Mouse (Mus musculus): ENCODE results near the gene Mbtd1.

Mbtd1 gene

DNA sequence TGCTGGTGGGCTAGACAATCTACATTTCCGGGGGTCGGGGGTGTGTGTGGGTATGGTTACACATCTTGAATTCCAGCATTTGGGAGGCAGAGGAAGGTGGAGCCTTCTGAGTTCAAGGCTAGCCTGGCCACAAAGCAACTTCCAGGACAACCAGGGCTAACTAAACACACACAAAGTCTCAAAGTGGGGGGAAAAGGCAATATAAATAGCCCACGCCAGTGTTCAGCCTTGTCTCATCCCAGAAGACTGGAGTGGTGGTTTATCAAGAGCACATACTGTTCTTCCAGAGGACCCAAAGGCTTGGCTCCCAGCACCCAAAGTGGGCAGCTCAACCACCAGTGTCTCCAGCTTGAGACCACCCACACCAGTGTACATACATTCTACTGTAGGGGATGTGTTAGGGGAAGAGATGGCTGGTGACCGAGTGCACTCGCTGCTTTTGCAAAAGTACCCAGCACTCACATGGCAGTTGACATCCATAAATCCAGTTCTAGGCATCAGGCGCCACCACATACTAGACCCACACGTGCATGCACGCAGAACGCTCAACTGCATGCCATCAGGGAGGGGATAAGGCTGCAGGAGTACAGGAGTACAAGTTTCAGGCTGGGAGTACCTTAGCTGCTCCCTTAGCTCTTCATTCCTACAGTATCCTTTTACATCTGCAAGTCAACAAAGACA is 63.4 kb downstream of the Mbtd1 start:
- no peak for DNase-seq (ENCODE audit: low read depth, low spot score)

DNA sequence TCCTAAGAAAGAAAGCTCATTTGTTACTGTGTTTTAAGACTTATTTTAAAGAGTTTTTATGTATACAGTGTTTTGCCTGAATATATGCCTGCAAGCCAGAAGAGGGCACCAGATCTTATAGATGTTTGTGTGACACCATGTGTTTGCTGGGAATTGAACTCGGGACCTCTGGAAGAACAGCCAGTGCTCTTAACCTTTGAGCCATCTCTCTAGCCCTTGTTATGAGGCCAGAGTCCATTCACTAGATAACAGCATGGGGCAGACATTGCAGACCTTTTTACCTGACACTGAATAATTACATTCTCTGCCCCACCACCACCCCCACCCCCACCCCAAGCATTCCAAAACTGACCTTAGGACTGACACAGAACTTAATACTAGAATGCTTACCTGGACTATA is 64.4 kb downstream of the Mbtd1 start:
- no peak for DNase-seq (ENCODE audit: low read depth, low spot score)

DNA sequence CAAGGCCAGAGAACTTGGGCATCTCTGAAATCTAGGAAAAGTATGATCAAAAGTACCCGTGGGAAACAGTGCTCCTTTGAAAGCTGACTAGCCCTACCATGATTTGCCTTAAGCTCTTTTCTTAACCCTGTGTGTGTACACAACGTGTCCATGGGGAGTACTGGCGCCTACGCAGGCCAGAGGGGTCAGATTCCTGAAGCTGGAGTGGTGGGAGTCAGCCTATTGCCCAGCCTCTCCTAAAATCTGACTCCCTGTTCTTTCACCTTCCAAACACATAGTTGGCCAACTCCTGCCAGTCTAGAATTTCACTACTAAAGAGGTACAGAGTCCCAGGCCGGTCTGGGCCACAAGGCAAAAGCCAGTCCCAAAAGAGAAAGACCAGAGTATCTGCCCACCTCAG is 66.7 kb downstream of the Mbtd1 start:
- DNase-seq (ENCODE audit: low read depth, low spot score), result no peak

DNA sequence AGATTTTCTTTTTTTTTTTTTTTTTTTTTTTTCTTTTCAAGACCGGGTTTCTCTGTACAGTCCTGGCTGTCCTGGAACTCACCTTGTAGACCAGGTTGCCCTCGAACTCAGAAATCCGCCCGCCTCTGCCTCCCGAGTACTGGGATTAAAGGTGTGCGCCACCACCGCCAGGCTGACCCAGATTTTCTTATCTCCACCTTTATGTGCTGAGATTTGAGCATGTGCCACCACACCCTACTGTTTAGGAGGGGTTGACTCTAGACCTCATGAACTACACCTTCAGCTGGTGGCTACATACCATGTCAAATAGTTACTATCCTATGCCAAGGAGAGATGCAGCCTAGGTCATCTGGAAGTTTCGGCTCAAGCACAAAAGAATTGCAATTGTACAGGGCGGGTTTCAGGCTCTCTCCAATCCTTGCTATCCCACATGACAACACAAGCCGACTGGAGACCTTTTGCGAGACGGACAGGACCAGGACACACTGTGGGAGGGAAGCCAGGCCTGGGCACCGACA is 69.1 kb downstream of the Mbtd1 start:
- no peak for DNase-seq (ENCODE audit: low read depth, low spot score)

DNA sequence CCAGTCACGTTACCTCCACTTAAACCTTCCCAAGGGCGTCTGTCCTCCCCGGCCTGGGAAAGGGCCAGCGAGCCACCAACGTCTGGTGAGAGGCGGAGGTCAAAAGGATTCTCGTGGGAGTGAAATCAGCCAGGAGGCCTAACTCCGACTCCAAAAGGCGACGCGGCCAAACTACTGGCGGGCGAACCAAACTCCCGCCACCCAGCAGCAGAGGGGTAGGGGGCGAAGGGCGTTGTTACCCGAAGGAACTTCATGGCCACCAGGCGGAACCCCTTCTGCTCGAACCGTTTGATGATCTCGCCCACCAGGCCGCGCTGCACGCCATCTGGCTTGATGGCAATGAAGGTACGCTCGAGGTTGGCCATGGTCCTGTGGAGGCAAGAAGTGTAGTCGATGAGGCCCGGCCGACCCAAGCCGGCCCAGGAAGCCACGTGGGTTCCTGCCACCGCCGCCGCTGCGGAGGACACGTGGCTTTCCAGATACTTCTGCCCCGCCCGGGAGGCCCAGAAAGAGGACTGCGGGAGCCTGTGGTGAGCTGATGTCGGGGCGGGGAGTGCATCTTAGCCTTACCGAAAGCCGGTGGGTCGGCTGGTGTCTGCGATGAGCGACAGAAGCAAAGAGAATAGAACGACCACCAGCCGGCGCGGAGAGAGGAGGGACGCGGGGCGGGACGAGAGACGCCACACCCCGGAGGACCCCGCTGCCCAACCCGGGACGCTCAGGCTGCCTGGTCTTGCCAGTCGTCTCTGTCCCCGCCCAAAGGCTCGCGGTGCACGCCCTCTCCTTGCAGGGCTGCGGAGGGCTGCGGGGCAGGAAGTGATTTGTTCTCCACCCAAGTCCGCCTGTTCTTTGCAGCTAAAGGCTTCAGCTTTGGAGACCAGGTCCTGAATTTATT is 69.9 kb downstream of the Mbtd1 start:
- DNase-seq (ENCODE audit: low read depth, low spot score), result peak; percentile 94

DNA sequence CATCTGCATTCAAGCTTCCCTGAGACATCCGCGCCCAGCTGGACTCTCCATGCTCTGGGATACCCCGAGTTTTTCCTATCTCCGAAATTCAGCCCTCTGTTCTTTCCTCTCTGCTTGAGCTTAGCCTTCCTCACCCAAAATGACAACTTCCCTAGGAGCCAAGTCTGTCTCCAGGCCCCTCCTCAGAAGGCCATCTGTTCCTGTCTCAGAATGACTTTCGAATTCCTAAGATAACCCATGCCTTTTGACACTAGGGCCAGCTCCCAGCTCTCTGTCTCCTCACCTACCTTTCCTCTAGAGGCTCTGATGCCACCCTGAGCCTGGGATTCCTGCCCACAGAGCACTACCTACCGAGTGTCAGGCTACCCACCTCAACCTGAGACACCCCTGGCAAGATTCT is 70.5 kb downstream of the Mbtd1 start, which contains the start of gene Nme2:
Gene Nme2 (minus strand): TSS at position 101 of the 400 bp plus-strand sequence.
- DNase-seq (ENCODE audit: low read depth, low spot score), result peak; percentile 20

DNA sequence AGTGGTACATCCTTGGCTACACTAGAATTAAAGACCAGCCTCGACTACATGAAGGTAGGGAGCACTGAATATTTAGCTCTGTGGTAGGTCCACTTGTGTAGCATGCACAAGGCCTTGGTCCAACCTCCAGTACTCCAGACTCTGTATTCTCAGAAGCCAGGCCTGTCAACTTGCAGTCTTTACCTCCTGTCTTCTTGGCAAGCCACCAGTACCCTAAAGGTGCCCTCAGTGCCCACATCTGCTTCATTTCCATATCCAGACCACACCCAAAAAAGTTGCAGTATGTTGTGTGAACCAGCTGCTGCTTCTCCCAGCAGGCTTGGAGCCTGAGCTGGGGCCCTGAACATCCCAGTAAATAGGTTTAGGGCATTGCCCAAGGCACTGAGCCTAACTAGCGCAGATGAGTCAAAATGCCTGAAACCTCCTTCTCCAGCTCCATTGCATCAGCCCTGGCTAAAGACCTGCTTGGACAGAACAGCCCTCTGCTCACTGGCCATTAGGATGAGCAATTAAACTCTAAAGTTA is 71.4 kb downstream of the Mbtd1 start:
- DNase-seq (ENCODE audit: low read depth, low spot score), result peak; percentile 24

DNA sequence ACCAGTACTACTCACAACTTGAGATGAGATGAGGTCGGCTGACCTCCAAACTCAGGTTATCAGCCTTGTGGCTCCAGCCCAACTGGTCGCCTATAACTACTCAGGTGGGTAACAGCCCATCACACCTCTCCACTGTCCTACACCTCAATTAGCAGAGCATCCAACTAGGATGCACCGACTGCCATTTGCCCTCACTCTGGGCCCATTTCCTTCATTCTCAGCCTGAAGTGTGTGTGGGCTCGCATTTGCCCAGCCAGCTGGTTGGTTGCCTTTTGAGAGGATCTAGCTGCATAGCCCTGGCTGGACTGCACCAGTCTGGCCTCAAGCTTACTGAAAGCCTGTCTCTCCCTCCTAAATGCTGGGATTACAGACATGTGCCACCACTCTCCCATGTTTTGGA is 72.1 kb downstream of the Mbtd1 start:
- DNase-seq (ENCODE audit: low read depth, low spot score), result no peak

DNA sequence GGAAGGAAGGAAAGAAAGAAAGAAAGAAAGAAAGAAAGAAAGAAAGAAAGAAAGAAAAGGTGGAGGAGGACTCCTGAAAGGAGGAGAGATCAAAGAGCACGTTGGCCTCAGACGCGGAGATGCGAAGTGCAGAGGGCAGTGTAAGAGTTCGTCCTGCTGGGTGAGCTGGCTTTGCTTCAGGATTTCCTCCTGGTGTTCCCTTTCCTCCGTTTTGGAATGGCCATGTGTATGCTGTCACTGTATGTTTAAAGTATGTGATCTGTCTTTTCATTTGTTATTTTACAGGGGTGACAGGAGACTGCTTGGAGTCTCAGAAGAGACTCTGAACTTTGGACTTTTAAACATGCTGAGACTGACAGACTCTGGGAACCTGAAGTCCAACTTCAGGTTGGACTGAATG is 75.8 kb downstream of the Mbtd1 start:
- no peak for DNase-seq (ENCODE audit: low read depth, low spot score)

DNA sequence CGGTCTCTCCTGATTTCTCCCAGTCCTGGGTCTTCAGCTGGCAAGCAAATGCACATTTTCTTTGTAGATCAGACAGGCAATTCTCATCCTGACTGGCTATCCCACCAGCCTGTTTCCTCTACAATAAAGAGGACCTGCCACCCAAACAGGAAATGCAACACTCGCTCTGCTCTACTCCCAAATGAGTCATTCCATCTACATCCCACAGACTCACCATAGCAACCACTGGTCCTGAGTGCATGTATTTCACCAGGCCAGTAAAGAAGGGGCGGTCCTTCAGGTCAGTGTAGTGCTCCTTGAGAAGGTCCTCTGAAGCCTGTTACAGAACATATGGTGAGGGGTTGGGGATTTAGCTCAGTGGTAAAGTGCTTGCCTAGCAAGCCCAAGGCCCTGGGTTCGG is 77.4 kb downstream of the Mbtd1 start:
- no peak for DNase-seq (ENCODE audit: low read depth, low spot score)

DNA sequence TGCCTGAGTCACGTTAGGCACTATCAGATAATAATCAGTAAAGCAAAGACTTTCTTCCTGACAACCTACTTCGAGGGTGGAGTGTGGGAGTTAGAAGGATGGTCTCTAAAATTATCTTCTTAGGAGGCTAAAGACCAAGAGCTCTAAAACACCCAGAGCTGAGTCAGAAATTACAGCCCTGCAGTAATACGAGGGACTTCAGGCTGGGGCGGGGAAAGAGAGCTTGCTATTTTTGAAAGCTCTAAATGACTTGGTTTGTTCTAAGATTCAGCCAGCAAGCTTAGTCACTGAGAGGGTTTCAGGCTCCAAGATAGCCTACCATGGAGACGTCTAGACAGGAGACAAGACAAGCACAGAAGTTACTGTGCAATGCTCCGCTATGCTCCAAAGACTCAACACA is 79.7 kb downstream of the Mbtd1 start:
- DNase-seq (ENCODE audit: low read depth, low spot score), result no peak

DNA sequence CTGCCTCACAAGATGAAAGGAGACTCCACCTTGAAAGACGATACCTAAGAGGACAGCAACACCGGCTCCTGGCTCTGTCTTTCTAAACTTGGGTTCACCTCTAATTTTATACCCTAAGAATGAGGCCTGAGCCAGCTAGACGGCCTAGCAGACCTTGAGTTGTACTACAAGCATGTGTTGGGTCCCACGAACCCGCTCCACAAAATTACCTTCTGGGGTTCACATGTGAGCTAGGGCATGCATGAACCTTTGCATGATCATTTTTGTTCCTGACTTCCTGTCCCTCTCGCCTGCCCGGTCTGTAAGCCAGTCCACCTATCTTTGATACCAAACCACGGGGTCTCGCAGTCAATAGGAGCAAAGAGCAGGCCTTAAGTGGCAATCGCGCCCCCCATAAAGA is 81.7 kb downstream of the Mbtd1 start:
- DNase-seq (ENCODE audit: low read depth, low spot score), result peak; percentile 61

DNA sequence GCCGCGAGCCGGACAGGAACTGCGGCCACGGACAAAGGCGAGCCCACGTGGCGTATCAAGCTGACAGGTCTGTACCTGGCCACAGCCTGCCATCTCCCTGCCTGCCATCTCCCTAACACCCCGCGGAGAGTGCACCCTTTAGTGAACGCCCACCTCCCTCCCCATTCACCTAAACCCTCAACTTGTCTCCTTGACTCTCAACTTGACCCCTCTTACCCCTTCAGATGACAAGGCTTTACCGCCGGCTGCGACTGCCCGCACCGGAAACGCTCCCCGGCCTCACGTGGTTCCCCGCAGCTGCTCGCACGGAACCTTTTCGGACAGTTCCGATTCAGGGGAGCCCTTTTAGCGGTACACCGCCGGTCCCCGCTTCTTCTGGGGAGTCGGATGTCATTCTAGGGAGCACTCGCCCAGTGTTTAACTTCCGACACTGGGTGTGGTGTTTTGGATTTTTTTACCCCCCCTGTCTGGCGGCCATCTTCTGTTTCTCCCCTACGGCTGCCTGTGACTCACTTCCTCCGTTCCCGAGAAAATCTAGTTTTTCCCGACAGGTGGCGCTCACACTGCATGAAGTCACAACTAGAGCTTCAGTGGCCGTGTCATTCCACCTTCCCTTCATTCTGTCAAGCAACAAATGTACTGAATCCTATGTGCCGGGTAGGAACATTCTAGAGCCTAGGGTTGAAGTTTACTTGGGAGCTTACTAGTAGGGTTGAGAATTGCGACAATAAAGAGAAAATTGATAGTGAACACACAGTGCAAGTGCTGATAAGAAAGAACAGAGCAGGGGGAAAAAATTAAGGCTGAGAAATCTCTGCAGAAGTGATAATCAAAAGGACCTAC is 82.6 kb downstream of the Mbtd1 start, which contains the start of the genes Gm20390 and Nme1:
Gene Gm20390 (minus strand): TSS at position 289 of the 843 bp plus-strand sequence.
Gene Nme1 (minus strand): TSS at position 517 of the 843 bp plus-strand sequence.
- DNase-seq (ENCODE audit: low read depth, low spot score), result peak; percentile 98

DNA sequence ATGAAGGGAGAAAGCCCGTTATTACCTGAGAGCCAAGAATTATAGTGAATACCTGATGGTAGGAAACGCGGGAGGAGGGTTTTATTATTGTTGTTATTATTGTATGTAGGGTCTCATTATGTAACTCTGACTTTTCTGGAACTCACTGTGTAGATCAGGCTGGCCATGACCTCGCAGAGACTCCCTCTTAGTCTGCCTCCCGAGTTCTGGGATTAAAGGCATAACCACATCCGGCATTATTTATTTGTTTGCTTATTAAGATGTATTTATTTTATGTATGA is 83.1 kb downstream of the Mbtd1 start:
- DNase-seq (ENCODE audit: low read depth, low spot score), result no peak

DNA sequence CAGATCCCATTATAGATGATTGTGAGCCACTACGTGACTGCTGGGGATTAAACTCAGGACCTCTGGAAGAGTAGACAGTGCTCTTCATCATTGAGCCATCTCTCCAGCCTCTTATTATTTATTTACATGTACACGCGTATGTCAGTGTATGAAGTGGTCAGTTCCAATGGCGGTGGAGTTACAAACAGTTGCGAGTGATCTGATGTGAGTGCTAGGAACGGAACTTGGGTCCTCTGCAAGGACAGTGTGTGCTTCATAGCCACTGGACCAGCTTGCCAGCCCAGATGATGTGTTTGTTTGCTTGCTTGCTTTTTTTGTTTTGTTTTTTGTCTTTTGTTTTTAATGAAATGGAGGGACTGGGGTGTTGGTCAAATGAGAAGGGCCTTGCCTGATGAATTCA is 83.5 kb downstream of the Mbtd1 start:
- DNase-seq (ENCODE audit: low read depth, low spot score), result no peak

DNA sequence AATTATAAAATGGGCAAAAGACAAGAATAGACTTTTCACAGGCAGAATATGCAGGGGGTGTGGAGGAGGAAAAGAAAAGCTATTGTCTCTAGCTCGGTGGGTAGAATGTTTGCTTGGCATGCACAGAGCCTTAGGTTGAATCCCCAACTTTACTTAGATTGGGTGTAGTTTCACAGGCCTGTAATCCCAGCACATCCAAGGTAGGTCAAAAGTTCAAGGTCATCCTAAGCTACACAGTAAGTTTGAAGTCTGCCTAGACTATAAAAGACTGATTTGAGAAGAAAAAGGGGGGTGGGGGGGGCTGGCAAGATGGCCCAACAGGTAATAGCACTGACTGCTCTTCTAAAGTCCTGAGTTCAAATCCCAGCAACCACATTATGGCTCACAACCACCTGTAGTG is 84.1 kb downstream of the Mbtd1 start:
- DNase-seq (ENCODE audit: low read depth, low spot score), result no peak

DNA sequence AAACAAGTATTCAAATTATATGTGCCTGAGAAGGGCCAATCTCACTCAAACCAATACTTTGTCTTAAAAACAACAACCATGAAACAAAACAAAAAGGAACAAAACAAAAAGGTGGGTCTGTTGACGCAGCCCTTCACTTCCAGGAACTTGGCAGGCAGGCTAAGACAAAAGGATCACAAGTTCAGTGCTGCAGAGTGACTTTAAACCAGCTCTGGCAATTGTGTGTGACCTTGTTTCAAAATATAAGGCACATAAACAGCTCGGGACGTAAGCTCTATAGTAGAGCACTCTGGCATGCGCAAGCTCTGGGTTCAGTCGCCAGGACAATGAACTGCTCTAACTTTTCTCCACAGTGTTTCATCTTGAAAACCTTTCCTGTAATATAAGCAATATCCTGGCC is 87.3 kb downstream of the Mbtd1 start:
- no peak for DNase-seq (ENCODE audit: low read depth, low spot score)

DNA sequence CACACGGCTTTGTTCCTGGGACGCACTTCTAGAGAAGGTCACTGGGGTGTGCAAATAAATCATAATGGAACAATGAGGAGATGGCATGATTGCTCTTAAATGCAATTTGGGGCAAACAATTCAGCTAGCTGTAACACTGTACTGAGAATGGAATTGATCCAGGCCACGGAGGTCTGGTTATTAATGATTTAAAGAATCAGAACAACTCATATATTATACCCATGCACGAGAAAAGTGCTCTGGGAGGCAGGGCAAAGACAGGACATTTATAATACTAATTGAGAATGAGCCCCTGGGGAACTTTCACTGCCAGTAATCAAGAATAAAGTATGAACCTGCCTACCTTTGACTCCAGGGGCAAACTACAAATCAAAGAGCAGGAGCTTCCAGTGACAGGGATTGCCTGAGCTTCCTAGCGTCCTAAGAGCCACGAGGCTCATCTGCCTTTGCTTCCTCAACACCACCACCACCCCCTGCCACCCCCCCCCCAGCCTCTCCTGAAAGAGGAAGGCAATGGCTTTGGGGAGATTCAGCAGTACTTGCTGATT is 93.9 kb downstream of the Mbtd1 start:
- DNase-seq (ENCODE audit: low read depth, low spot score), result no peak

DNA sequence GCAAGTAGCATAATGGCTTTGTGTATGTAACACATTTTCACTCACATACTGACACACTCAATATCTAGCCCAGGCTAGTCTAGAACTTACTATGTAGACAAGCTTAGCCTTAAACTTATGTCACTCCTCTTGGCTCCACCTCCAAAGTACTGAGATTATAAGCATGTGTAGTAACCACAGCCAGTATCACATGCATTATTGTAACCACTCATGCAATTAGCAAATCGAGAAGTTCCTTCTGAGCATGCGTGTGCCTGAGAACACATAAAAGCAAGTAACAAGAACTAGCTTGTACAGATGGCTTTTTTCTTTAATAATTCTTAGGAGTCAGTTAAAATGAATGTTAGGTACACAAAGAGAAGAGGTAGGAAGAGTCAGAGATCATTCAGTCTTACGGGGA is 99.0 kb downstream of the Mbtd1 start:
- no peak for DNase-seq (ENCODE audit: low read depth, low spot score)

DNA sequence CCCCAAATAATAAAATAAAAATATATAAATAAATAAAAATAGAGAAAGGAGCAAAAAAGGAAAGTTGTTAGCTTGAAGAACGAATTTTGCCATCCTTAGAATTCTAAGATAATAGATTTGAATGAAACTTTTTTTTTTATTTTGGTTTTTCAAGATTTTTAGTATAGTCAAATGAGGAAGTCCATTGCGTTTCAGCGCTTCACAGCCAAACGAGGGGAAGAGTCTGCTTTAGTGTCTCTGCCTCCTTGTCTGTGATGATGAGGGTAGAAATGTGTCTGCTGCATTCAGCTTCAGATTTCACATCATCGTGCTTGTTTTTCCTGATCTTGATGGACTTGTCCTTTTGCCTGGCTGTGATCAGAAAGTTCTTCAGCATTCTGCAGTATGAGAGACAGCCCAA is 99.6 kb downstream of the Mbtd1 start:
- no peak for DNase-seq (ENCODE audit: low read depth, low spot score)

DNA sequence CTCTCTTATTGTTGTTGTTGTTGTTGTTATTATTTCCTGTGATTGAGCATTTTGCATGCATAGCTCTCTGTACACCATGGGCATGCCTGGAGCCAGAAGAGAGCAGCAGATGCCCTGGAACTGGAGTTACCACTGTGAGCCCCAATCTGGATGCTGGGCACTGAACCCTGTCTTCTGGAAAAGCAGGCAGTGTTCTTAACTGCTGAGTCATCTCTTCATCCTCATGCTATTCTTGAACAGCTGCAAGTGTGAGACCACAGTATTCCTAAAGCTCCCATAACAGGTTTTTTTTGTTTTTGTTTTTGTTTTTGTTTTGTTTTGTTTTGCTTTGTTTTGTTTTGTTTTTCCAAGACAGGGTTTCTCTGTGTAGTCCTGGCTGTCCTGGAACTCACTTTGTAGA is 100.6 kb downstream of the Mbtd1 start:
- no peak for DNase-seq (ENCODE audit: low read depth, low spot score)
